Comparison of ENCODE assay signal across 14 mouse cellular contexts in the genomic region with DNA sequence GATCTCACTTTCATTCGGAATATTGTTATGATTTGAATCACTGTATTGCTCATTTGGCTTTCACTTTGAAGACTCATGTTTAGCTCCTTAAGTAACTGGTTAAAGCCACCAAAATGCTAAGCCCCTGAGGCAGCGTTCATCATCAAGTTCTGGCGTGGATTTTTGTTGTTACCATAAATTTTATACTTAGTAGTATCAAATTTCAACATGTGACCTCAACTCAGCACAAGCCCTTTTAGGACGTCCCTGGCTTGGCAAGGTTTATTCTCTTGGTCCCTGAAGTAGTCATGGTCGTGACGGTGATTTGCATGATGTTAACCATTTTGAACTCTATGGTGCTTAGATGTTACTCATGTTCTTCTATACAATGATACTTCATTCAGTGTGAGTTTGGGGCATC.
"Had no signal": no experiment of that assay in that cellular context is flagged by ENCODE, and none has a peak within 500 bp of the region (broad histone marks: within the 10 kb centered on the region; RNA-seq: fewer than 3 reads in every experiment).

No protein-coding gene starts in this region.

- H3K27ac ChIP-seq: midbrain, embryonic 10.5 days; midbrain, embryonic 12.5 days; neural tube, embryonic 12.5 days had no signal

- H3K4me3 ChIP-seq: midbrain, embryonic 10.5 days; midbrain, embryonic 12.5 days; neural tube, embryonic 12.5 days had no signal

- DNase-seq: lung, adult 18-20 months; lung, embryonic 14.5 days; lung, postnatal 10 days; lung, postnatal 4 days; midbrain, embryonic 14.5 days; right cerebral cortex, postnatal 25 days; right cerebral cortex, postnatal 4 days; spleen, adult 18-20 months; thymus, adult 18-20 months; thymus, postnatal 14 days; thymus, postnatal 36 days had no signal

- H3K4me1 ChIP-seq: neural tube, embryonic 12.5 days had no signal

- H3K27me3 ChIP-seq: neural tube, embryonic 12.5 days had no signal

- H3K36me3 ChIP-seq: midbrain, embryonic 10.5 days; midbrain, embryonic 12.5 days; neural tube, embryonic 12.5 days had no signal

- H3K9me3 ChIP-seq: midbrain, embryonic 10.5 days; midbrain, embryonic 12.5 days; neural tube, embryonic 12.5 days had no signal
